Mouse (Mus musculus): ENCODE data around the gene Kdm2a. TPM values are rescaled to one million over a fixed set of nuclear protein-coding genes. Genes with fewer than 3 reads are reported as not detected.

The Kdm2a gene
- total and polyA plus RNA-seq, 3 experiments: 20.3 to 55.9 TPM; not detected in 1

DNA sequence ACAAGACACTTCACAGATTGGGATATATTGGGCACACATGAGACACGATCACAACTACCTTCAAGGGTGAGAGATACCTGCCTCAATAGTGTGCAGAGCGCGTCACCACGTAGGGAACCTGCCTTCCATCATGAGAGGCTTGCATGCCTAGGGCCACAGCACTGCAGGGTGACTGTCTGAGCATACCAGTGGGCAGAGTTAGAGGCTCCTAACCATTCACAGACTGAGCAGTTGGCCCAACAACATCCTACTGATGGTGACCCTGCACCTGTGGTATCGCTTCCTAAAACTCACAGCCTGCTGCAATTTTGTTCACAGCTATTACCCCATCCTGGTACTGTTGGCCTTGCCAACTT is 94.5 kb downstream of the Kdm2a start:
- no peak for TF ChIP-seq SIN3A (IDR thresholded peaks at IDR 0.05; ENCODE audit: low read length)
- H3K4me3 ChIP-seq (ENCODE audit: control insufficient read depth in 1 of 2, insufficient read depth in 1 of 2, low read depth in 2 of 2, low read length in 2 of 2): peak overlapping the region in 1 of 2 experiments; percentile 21; a peak in 2 of 4 replicates
- H3K27me3 ChIP-seq (ENCODE audit: control insufficient read depth in 1 of 2, insufficient read depth in 2 of 2, low read length in 2 of 2): no peaks in the 10 kb centered on the region
- H3K36me3 ChIP-seq (ENCODE audit: control insufficient read depth in 1 of 2, insufficient read depth in 2 of 2, low read length in 2 of 2): peaks cover 0 to 48% of the 10 kb centered on the region in 2 experiments; a peak in 2 of 4 replicates
- H3K27ac ChIP-seq (ENCODE audit: control insufficient read depth, low read depth, low read length): peak overlapping the region; percentile 67; the same call in 1 of the 2 replicates
- DNase-seq (ENCODE audit: low read depth, low spot score): no peak
- peaks cover 20 to 66% of the 10 kb centered on the region in 2 experiments for H3K4me1 ChIP-seq (ENCODE audit: control insufficient read depth in 1 of 2, insufficient read depth in 2 of 2, low read length in 2 of 2)
- H3K9me3 ChIP-seq (replicated peaks; ENCODE audit: insufficient read depth, low read length): no peaks in the 10 kb centered on the region
- H3K79me2 ChIP-seq (ENCODE audit: control insufficient read depth, insufficient read depth, low read length, poor library complexity): peaks cover 60% of the 10 kb centered on the region
- peak overlapping the region; percentile 20; the same call in 1 of the 2 replicates for H3K9ac ChIP-seq (ENCODE audit: control insufficient read depth, low read depth, low read length, poor library complexity, severe bottlenecking)

DNA sequence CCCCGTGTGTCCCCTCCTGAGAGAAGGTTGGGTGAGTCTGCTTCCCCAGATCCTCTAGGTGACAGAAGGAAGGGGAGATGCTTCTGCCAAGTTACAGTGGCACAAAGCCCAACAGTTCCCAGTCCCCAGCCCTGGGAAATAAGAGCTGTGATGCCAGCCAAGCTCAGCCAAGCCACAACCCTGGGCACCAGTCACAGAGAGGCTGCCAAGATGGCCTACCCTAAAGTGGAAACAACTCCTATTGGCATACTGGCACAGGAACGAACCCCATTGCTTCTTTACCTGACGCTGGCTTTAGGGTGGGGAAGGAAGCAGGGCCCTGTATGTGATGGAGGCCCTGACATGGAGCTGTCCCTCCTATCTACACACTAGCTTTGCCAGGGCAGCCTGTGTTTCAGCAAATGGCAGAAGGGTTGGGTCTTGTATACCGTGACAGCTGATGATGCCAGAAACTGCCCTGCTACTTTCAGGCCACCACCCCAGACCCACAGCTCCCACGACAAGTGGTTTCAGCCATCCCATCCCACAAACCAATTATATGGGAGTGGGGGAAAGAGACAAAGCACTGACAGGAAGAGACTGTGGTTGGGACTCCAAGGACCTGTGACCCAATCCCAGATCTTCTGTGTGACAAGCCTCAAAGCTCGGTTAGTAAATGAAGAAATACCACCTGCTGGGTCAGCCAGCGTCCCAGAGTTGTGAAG is 95.0 kb downstream of the Kdm2a start:
- Histone ChIP-seq H3K9me3 (replicated peaks; ENCODE audit: insufficient read depth, low read length) (no peaks in the 10 kb centered on the region), H3K36me3 (ENCODE audit: control insufficient read depth in 1 of 2, insufficient read depth in 2 of 2, low read length in 2 of 2) (peaks cover 0 to 48% of the 10 kb centered on the region in 2 experiments; a peak in 2 of 4 replicates), H3K4me1 (ENCODE audit: control insufficient read depth in 1 of 2, insufficient read depth in 2 of 2, low read length in 2 of 2) (peaks cover 20 to 66% of the 10 kb centered on the region in 2 experiments), H3K27me3 (ENCODE audit: control insufficient read depth in 1 of 2, insufficient read depth in 2 of 2, low read length in 2 of 2) (no peaks in the 10 kb centered on the region), H3K9ac (ENCODE audit: control insufficient read depth, low read depth, low read length, poor library complexity, severe bottlenecking) (peak overlapping the region; percentile 49), H3K4me3 (ENCODE audit: control insufficient read depth in 1 of 2, insufficient read depth in 1 of 2, low read depth in 2 of 2, low read length in 2 of 2) (no peak overlapping the region; a peak in 1 of 4 replicates), H3K27ac (ENCODE audit: control insufficient read depth, low read depth, low read length) (peak overlapping the region; percentile 67), H3K79me2 (ENCODE audit: control insufficient read depth, insufficient read depth, low read length, poor library complexity) (peaks cover 65% of the 10 kb centered on the region)
- no peak for DNase-seq (ENCODE audit: low read depth, low spot score)
- TF ChIP-seq ZMIZ1 (IDR thresholded peaks at IDR 0.05; ENCODE audit: low read depth, low read length) (0 out of 2 replicates have a peak, but pooled peaks have one; percentile 23), POLR2A (IDR thresholded peaks at IDR 0.05; ENCODE audit: control insufficient read depth in 1 of 2, insufficient read depth in 1 of 2, low read depth in 1 of 2, low read length in 2 of 2, poor library complexity in 1 of 2) (0 out of 4 replicates have a peak, but pooled peaks of 1 of the 2 experiments have one; percentile 33), RCOR1 (IDR thresholded peaks at IDR 0.05; ENCODE audit: low read depth, low read length) (no peak), RAD21 (IDR thresholded peaks at IDR 0.05; ENCODE audit: low read depth, low read length) (no peak)

DNA sequence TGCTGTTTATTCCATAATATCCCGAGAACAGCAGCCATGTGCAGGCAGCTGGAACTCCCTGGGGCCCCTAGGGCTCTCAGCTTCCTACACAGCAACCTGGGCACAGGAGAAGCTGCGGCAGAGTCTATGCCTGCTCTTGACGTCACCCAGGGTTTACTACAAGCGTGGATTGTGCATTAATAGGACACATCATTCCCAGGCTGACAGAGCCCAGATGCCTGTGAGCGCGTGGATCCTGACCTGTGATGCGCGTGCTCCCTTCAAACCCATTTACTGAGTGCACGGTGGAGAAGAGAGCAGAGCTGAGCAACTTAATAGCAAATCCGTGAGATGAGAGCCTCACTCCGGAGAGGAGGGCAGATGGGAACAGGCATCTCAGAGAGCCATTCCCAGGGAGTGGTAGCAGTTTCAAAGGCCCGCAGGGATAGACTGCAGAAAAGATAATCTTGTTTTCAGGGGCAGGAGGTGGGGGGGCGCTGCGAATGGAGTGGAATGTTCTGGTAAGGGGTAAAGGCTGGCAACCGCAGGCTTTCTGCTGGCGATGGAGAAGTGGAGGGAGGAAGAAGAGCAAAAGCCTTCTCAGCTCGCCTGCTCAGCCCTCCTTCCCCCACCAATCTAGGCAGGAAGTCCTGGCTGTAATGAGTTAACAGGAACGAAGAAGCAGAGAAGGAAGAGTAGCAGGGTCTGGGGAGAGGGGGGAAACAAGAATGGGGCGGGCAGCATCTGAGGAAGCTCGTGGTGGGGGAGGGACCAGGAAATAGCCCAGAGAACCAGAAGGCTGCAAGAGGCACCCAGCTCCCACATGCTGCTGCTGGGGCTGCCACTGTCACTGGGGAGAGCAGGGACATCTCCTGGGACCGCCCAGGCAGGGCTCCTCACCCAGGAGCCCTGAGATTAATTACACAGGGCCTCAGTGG is 96.1 kb downstream of the Kdm2a start:
- Histone ChIP-seq H3K9ac (ENCODE audit: control insufficient read depth, low read depth, low read length, poor library complexity, severe bottlenecking) (peak overlapping the region; percentile 49), H3K36me3 (ENCODE audit: control insufficient read depth in 1 of 2, insufficient read depth in 2 of 2, low read length in 2 of 2) (peaks cover 0 to 48% of the 10 kb centered on the region in 2 experiments; a peak in 2 of 4 replicates), H3K4me3 (ENCODE audit: control insufficient read depth in 1 of 2, insufficient read depth in 1 of 2, low read depth in 2 of 2, low read length in 2 of 2) (no peak overlapping the region; a peak in 1 of 4 replicates), H3K79me2 (ENCODE audit: control insufficient read depth, insufficient read depth, low read length, poor library complexity) (peaks cover 74% of the 10 kb centered on the region), H3K4me1 (ENCODE audit: control insufficient read depth in 1 of 2, insufficient read depth in 2 of 2, low read length in 2 of 2) (peaks cover 20 to 69% of the 10 kb centered on the region in 2 experiments), H3K27me3 (ENCODE audit: control insufficient read depth in 1 of 2, insufficient read depth in 2 of 2, low read length in 2 of 2) (no peaks in the 10 kb centered on the region), H3K9me3 (replicated peaks; ENCODE audit: insufficient read depth, low read length) (no peaks in the 10 kb centered on the region), H3K27ac (ENCODE audit: control insufficient read depth, low read depth, low read length) (peak overlapping the region; percentile 67)
- DNase-seq (ENCODE audit: low read depth, low spot score): peak; percentile 75
- peak in 1 of 2 experiments; percentile 54; a peak in 1 of 4 replicates for TF ChIP-seq POLR2A (IDR thresholded peaks at IDR 0.05; ENCODE audit: control insufficient read depth in 1 of 2, insufficient read depth in 1 of 2, low read depth in 1 of 2, low read length in 2 of 2, poor library complexity in 1 of 2)
- 0 out of 2 replicates have a peak, but pooled peaks have one; percentile 77 for TF ChIP-seq UBTF (IDR thresholded peaks at IDR 0.05; ENCODE audit: borderline replicate concordance, insufficient read depth, low read depth, low read length)
- peak; percentile 80 for TF ChIP-seq ELF1 (IDR thresholded peaks at IDR 0.05; ENCODE audit: low read depth, low read length)
- peak; percentile 36; the same call in 1 of the 2 replicates for TF ChIP-seq CHD2 (IDR thresholded peaks at IDR 0.05; ENCODE audit: low read length)
- TF ChIP-seq TCF12 (IDR thresholded peaks at IDR 0.05; ENCODE audit: low read depth, low read length): peak; percentile 40; the same call in 1 of the 2 replicates
- TF ChIP-seq ZC3H11A (IDR thresholded peaks at IDR 0.05; ENCODE audit: low read depth, low read length): no peak
- TF ChIP-seq CHD1 (IDR thresholded peaks at IDR 0.05; ENCODE audit: low read depth, low read length): no peak
- peak; percentile 51; the same call in 1 of the 2 replicates for TF ChIP-seq ETS1 (IDR thresholded peaks at IDR 0.05; ENCODE audit: low read depth, low read length)
- no peak for TF ChIP-seq GATA1 (IDR thresholded peaks at IDR 0.05; ENCODE audit: low read depth, low read length)
- TF ChIP-seq MEF2A (IDR thresholded peaks at IDR 0.05; ENCODE audit: extremely low read depth, insufficient replicate concordance, low read depth, low read length, poor library complexity, severe bottlenecking): no peak
- peak; percentile 51; the same call in 1 of the 2 replicates for TF ChIP-seq MXI1 (IDR thresholded peaks at IDR 0.05; ENCODE audit: low read depth, low read length)
- 0 out of 2 replicates have a peak, but pooled peaks have one; percentile 43 for TF ChIP-seq MYC (IDR thresholded peaks at IDR 0.05; ENCODE audit: low read depth, low read length)
- TF ChIP-seq MAZ (IDR thresholded peaks at IDR 0.05; ENCODE audit: low read depth, low read length): peak; percentile 90; the same call in 1 of the 2 replicates
- TF ChIP-seq HCFC1 (IDR thresholded peaks at IDR 0.05; ENCODE audit: low read depth, low read length): peak; percentile 56; the same call in 1 of the 2 replicates
- peak; percentile 80; the same call in 1 of the 2 replicates for TF ChIP-seq SIN3A (IDR thresholded peaks at IDR 0.05; ENCODE audit: low read length)
- TF ChIP-seq TAL1 (IDR thresholded peaks at IDR 0.05; ENCODE audit: low read length): peak; percentile 31; the same call in 1 of the 2 replicates
- peak; percentile 38 to 62; a peak in 3 of 4 replicates for TF ChIP-seq EP300 (IDR thresholded peaks at IDR 0.05; ENCODE audit: low read depth in 1 of 2, low read length in 2 of 2)

Measured in MEL (cell line).